Mouse (Mus musculus): Measurements from ENCODE around the gene Nicn1.
"Not testable (repeated sequence)": the region's sequence is repeated elsewhere in the genome, so short reads cannot be mapped to it uniquely, and the experiment has no call there.

The Nicn1 gene

GRCm38 (mm10) chr9:108278697-108279450, 11.4 kb upstream of the Nicn1 start:
- ATAC-seq (ENCODE audit: insufficient number of reproducible peaks, low FRiP score, low TSS enrichment), result no peak

- no peak for ATAC-seq (ENCODE audit: insufficient number of reproducible peaks, low FRiP score, low TSS enrichment)
These were observed 10.0 kb upstream of the Nicn1 start for GRCm38 (mm10) chr9:108280071-108280828.

- peak; percentile 75; the same call in 1 of the 2 replicates for ATAC-seq (ENCODE audit: insufficient number of reproducible peaks, low FRiP score, low TSS enrichment)
These were observed 5.8 kb upstream of the Nicn1 start for GRCm38 (mm10) chr9:108284410-108284809.

- ATAC-seq (ENCODE audit: insufficient number of reproducible peaks, low FRiP score, low TSS enrichment), result not testable (repeated sequence)
These were observed 2.5 kb upstream of the Nicn1 start for GRCm38 (mm10) chr9:108287526-108288238.

GRCm38 (mm10) chr9:108289347-108289746, 882 bp upstream of the Nicn1 start:
- ATAC-seq (ENCODE audit: insufficient number of reproducible peaks, low FRiP score, low TSS enrichment), result no peak

- no peak for ATAC-seq (ENCODE audit: insufficient number of reproducible peaks, low FRiP score, low TSS enrichment)
These were observed 544 bp downstream of the Nicn1 start for GRCm38 (mm10) chr9:108290773-108291172.

GRCm38 (mm10) chr9:108296453-108297355, 6.5 kb downstream of the Nicn1 start, which contains the start of gene Amt:
Gene Amt (plus strand): TSS chr9:108296853.
- peak; percentile 58; the same call in 1 of the 2 replicates for ATAC-seq (ENCODE audit: insufficient number of reproducible peaks, low FRiP score, low TSS enrichment)

GRCm38 (mm10) chr9:108301853-108302252, 11.6 kb downstream of the Nicn1 start:
- ATAC-seq (ENCODE audit: insufficient number of reproducible peaks, low FRiP score, low TSS enrichment), result no peak

- no peak for ATAC-seq (ENCODE audit: insufficient number of reproducible peaks, low FRiP score, low TSS enrichment)
These were observed 14.5 kb downstream of the Nicn1 start for GRCm38 (mm10) chr9:108304716-108305115.

- no peak for ATAC-seq (ENCODE audit: insufficient number of reproducible peaks, low FRiP score, low TSS enrichment)
These were observed 14.9 kb downstream of the Nicn1 start for GRCm38 (mm10) chr9:108305170-108305569.

- peak; percentile 95 for ATAC-seq (ENCODE audit: insufficient number of reproducible peaks, low FRiP score, low TSS enrichment)
These were observed 15.6 kb downstream of the Nicn1 start, which contains the start of the genes Rhoa and Tcta for GRCm38 (mm10) chr9:108305629-108306520. Gene Rhoa (plus strand): TSS chr9:108306129. Gene Tcta (minus strand): TSS chr9:108306160.

GRCm38 (mm10) chr9:108306571-108306980, 16.3 kb downstream of the Nicn1 start:
- ATAC-seq (ENCODE audit: insufficient number of reproducible peaks, low FRiP score, low TSS enrichment), result peak; percentile 31; the same call in 1 of the 2 replicates

GRCm38 (mm10) chr9:108307021-108307807, 17.0 kb downstream of the Nicn1 start:
- ATAC-seq (ENCODE audit: insufficient number of reproducible peaks, low FRiP score, low TSS enrichment), result no peak

GRCm38 (mm10) chr9:108308141-108308540, 17.9 kb downstream of the Nicn1 start:
- ATAC-seq (ENCODE audit: insufficient number of reproducible peaks, low FRiP score, low TSS enrichment), result no peak

GRCm38 (mm10) chr9:108317572-108317971, 27.3 kb downstream of the Nicn1 start:
- no peak for ATAC-seq (ENCODE audit: insufficient number of reproducible peaks, low FRiP score, low TSS enrichment)

- ATAC-seq (ENCODE audit: insufficient number of reproducible peaks, low FRiP score, low TSS enrichment), result no peak
These were observed 28.2 kb downstream of the Nicn1 start for GRCm38 (mm10) chr9:108318462-108318861.

GRCm38 (mm10) chr9:108322054-108322453, 31.8 kb downstream of the Nicn1 start:
- not testable (repeated sequence) for ATAC-seq (ENCODE audit: insufficient number of reproducible peaks, low FRiP score, low TSS enrichment)

- no peak for ATAC-seq (ENCODE audit: insufficient number of reproducible peaks, low FRiP score, low TSS enrichment)
These were observed 34.6 kb downstream of the Nicn1 start for GRCm38 (mm10) chr9:108324784-108325183.
